Mouse (Mus musculus) C2C12 (cell line): ENCODE data around the gene Col16a1. TPM values are rescaled to one million over a fixed set of nuclear protein-coding genes. Genes with fewer than 3 reads are reported as not detected.

Source experiments
- H3K27me3 ChIP-seq: one replicate; pipeline ENCODE4 v1.6.1; 2011; ENCODE audit not compliant: control insufficient read depth, insufficient read depth, insufficient read length
- H3K36me3 ChIP-seq: one replicate; pipeline ENCODE4 v1.6.1; 2011; ENCODE audit not compliant: control insufficient read depth, insufficient read depth
- H3K4me3 ChIP-seq: one replicate; pipeline ENCODE4 v1.5.1; 2011; ENCODE audit warnings: mild to moderate bottlenecking, control low read depth; ENCODE audit not compliant: poor library complexity, insufficient read depth, severe bottlenecking
- H3K79me2 ChIP-seq: one replicate; pipeline ENCODE4 v1.6.1; 2011; ENCODE audit not compliant: control insufficient read depth, insufficient read depth
- H3K79me3 ChIP-seq: one replicate; pipeline ENCODE4 v1.6.1; 2011; ENCODE audit warnings: low read depth, control low read depth
- H3ac ChIP-seq: one replicate; pipeline ENCODE3; 2011; ENCODE audit warnings: low read depth; ENCODE audit not compliant: control insufficient read depth, insufficient read length
- CEBPB ChIP-seq: IDR thresholded peaks from one replicate; pipeline ENCODE4 v1.6.1; 2011; ENCODE audit warnings: low read depth, mild to moderate bottlenecking, control low read depth, moderate library complexity
- CTCF ChIP-seq: IDR thresholded peaks from one replicate; pipeline ENCODE4 v1.5.1; 2011; ENCODE audit not compliant: control insufficient read depth, insufficient read depth, insufficient read length
- FOSL1 ChIP-seq: IDR thresholded peaks from one replicate; pipeline ENCODE4 v1.8.0; 2011; ENCODE audit warnings: mild to moderate bottlenecking, low read length; ENCODE audit not compliant: poor library complexity, insufficient read depth, severe bottlenecking
- MAX ChIP-seq: IDR thresholded peaks from one replicate; pipeline ENCODE4 v1.6.1; 2011; ENCODE audit warnings: mild to moderate bottlenecking, control low read depth
- MYOD1 ChIP-seq: IDR thresholded peaks from one replicate; pipeline ENCODE4 v1.6.1; 2011; ENCODE audit warnings: low read depth; ENCODE audit not compliant: control insufficient read depth, insufficient read length
- MYOG ChIP-seq: IDR thresholded peaks from one replicate; pipeline ENCODE4 v1.6.1; 2011; ENCODE audit not compliant: control insufficient read depth, insufficient read length; ENCODE audit errors: extremely low read depth
- USF1 ChIP-seq: IDR thresholded peaks from one replicate; pipeline ENCODE4 v1.6.1; 2011; ENCODE audit warnings: low read depth, mild to moderate bottlenecking, control low read depth, moderate library complexity
- polyA plus RNA-seq: library from polyadenylated mRNA; unstranded; fragments of >200 nt; fragmentation: generic; extraction: Trizol; gene quantifications from one replicate; pipeline ENCODE4 v1.2.1, GENCODE M21; 2012; ENCODE audit warnings: missing spikeins

Gene Col16a1
- polyA plus RNA-seq, 1 experiment: 7.5 TPM

GRCm38 (mm10) chr4:130107444-130108131 is 59.9 kb downstream of the Col16a1 start:
- Histone ChIP-seq H3K27me3 (no peaks in the 10 kb centered on the region), H3K79me2 (peaks cover 44% of the 10 kb centered on the region), H3ac (peak overlapping the region; percentile 65), H3K4me3 (peak overlapping the region; percentile 63), H3K36me3 (no peaks in the 10 kb centered on the region), H3K79me3 (peaks cover 12% of the 10 kb centered on the region)
- TF ChIP-seq CEBPB: peak; percentile 72
- no peak for TF ChIP-seq USF1
- TF ChIP-seq MAX: no peak

DNA sequence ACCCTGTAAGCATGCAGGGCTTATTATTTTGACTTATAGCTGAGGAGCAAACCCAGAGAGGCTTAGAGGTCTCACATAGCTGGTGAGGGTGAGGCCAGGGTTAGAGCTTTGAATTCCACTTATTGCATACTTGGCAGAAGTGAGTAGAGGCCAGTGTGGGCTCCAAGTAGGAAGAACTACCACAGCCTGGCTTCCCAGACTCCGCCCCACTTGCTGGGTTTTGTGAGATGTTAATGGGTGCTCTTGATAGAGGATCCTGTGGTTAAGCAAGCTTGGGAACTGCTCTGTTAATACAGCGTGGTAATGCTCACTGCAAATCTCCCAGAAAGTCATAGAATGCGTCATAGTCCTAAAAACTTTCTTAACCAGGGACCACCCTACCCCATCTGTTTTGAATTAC is 61.3 kb downstream of the Col16a1 start:
- no peak overlapping the region for H3K4me3 ChIP-seq
- peaks cover 56% of the 10 kb centered on the region for H3K79me2 ChIP-seq
- H3K36me3 ChIP-seq: no peaks in the 10 kb centered on the region
- no peak overlapping the region for H3ac ChIP-seq
- no peak for TF ChIP-seq MYOD1
- no peak for TF ChIP-seq CEBPB
- TF ChIP-seq CTCF: no peak
- TF ChIP-seq MYOG: no peak
- no peak for TF ChIP-seq FOSL1
- no peak for TF ChIP-seq MAX
- TF ChIP-seq USF1: no peak
- peaks cover 14% of the 10 kb centered on the region for H3K79me3 ChIP-seq
- H3K27me3 ChIP-seq: no peaks in the 10 kb centered on the region

DNA sequence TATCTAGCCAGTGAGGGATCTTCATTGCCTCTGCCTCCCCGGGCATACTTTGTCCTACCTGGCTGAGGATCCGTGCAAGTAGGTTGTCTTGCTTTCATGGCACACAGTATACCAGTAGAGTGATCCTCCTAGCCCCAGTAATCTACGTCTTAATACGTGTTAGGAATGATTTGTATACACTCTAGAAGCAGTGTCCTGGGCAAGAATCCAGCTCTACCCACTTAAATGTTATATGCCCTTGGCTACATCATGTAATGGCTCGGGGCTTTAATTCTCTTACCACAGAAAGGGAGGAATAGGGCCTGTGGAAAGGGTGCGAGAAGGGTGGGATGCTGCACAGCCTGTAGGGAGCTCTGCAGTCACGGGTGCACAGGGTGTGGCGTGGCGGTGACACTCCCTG is 62.0 kb downstream of the Col16a1 start:
- Histone ChIP-seq H3K36me3 (no peaks in the 10 kb centered on the region), H3K27me3 (no peaks in the 10 kb centered on the region), H3K4me3 (no peak overlapping the region), H3K79me3 (peaks cover 14% of the 10 kb centered on the region), H3ac (no peak overlapping the region), H3K79me2 (peaks cover 56% of the 10 kb centered on the region)
- TF ChIP-seq USF1: no peak
- no peak for TF ChIP-seq CEBPB
- TF ChIP-seq FOSL1: no peak
- no peak for TF ChIP-seq MAX
- no peak for TF ChIP-seq MYOG
- TF ChIP-seq MYOD1: no peak
- no peak for TF ChIP-seq CTCF

- Histone ChIP-seq H3K79me3 (peaks cover 14% of the 10 kb centered on the region), H3K4me3 (no peak overlapping the region)
- TF ChIP-seq CEBPB: no peak
- no peak for TF ChIP-seq FOSL1
- TF ChIP-seq CTCF: no peak
- no peak for TF ChIP-seq MYOD1
- TF ChIP-seq USF1: no peak
These were observed 62.5 kb downstream of the Col16a1 start for GRCm38 (mm10) chr4:130110091-130110490.

GRCm38 (mm10) chr4:130112299-130112698 is 64.7 kb downstream of the Col16a1 start:
- Histone ChIP-seq H3K27me3 (no peaks in the 10 kb centered on the region), H3K36me3 (peaks cover 8% of the 10 kb centered on the region)
- TF ChIP-seq CTCF: no peak
- peak; percentile 82 for TF ChIP-seq CEBPB

More at GRCm38 (mm10) chr4:130110091-130110490, 62.5 kb downstream of the Col16a1 start:
- no peak overlapping the region for H3ac ChIP-seq
- H3K36me3 ChIP-seq: peaks cover 4% of the 10 kb centered on the region
- no peaks in the 10 kb centered on the region for H3K27me3 ChIP-seq
- peaks cover 56% of the 10 kb centered on the region for H3K79me2 ChIP-seq

DNA sequence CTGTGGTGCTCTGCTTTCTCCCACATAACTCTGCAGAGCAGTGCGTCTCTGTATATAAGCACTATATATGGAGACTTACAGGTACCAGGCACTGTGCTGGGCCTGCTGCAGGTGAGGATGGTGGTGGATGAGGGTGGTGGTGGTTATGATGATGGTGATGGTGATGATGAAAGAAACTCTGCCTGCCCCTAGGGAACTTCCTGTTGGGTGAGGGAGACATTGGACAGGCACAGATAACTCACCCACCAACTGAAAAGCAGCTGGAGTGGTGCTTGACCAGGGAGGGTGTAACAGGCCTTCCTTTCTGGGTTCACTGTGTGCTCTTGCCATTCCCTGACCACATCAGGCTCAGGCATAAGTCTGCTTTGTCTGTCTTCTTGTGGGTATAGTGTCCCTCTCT is 65.1 kb downstream of the Col16a1 start:
- TF ChIP-seq MAX (no peak), CEBPB (no peak), CTCF (no peak), FOSL1 (no peak), USF1 (no peak), MYOG (no peak), MYOD1 (no peak)
- Histone ChIP-seq H3K79me3 (peaks cover 16% of the 10 kb centered on the region), H3K27me3 (no peaks in the 10 kb centered on the region), H3K79me2 (peaks cover 55% of the 10 kb centered on the region), H3K36me3 (peaks cover 8% of the 10 kb centered on the region), H3ac (no peak overlapping the region), H3K4me3 (no peak overlapping the region)

More at GRCm38 (mm10) chr4:130112299-130112698, 64.7 kb downstream of the Col16a1 start:
- Histone ChIP-seq H3K79me3 (peaks cover 16% of the 10 kb centered on the region), H3ac (no peak overlapping the region), H3K4me3 (no peak overlapping the region), H3K79me2 (peaks cover 56% of the 10 kb centered on the region)
